Mouse (Mus musculus): ENCODE results near the gene Capzb. TPM values are rescaled to one million over a fixed set of nuclear protein-coding genes. Genes with fewer than 3 reads are reported as not detected.

Gene Capzb
- 395 and 402 TPM in 2 replicates for polyA plus RNA-seq (2016; fragmentation: Nextera tagmentation; extraction: Ambion mirVana)

- ATAC-seq (ENCODE audit: insufficient number of reproducible peaks, low FRiP score): peak; percentile 98
- WGBS: under 1% methylated on average over 36 of the region's 69 CpGs
- Histone ChIP-seq H3K9ac (peak within 1 kb of the TSS; percentile 96), H3K27me3 (replicated peaks) (no peaks in the 10 kb centered on the region), H3K27ac (ENCODE audit: poor library complexity, severe bottlenecking) (peak within 1 kb of the TSS; percentile 92), H3K4me1 (replicated peaks) (peaks cover 54% of the 10 kb centered on the region), H3K4me2 (peak within 1 kb of the TSS; percentile 93), H3K9me3 (replicated peaks) (no peaks in the 10 kb centered on the region), H3K4me3 (peak within 1 kb of the TSS; percentile 87), H3K36me3 (no peaks in the 10 kb centered on the region)
Observed at GRCm38 (mm10) chr4:139192499-139193175, at the start of gene Capzb. Gene Capzb, plus strand, starts transcription at chr4:139192899.

GRCm38 (mm10) chr4:139142985-139143384 lies 49.7 kb upstream of the Capzb start:
- no peak for ATAC-seq (ENCODE audit: insufficient number of reproducible peaks, low FRiP score)
- peaks cover 8% of the 10 kb centered on the region for H3K9me3 ChIP-seq (replicated peaks)
- H3K4me1 ChIP-seq (replicated peaks): no peaks in the 10 kb centered on the region
- no peaks in the 10 kb centered on the region for H3K36me3 ChIP-seq
- H3K27me3 ChIP-seq (replicated peaks): no peaks in the 10 kb centered on the region
- H3K9ac ChIP-seq: no peak overlapping the region
- H3K27ac ChIP-seq (ENCODE audit: poor library complexity, severe bottlenecking): no peak overlapping the region
- H3K4me3 ChIP-seq: no peak overlapping the region
- H3K4me2 ChIP-seq: peak overlapping the region; percentile 28
- 55% methylated on average over 9 of the region's 9 CpGs for WGBS

DNA sequence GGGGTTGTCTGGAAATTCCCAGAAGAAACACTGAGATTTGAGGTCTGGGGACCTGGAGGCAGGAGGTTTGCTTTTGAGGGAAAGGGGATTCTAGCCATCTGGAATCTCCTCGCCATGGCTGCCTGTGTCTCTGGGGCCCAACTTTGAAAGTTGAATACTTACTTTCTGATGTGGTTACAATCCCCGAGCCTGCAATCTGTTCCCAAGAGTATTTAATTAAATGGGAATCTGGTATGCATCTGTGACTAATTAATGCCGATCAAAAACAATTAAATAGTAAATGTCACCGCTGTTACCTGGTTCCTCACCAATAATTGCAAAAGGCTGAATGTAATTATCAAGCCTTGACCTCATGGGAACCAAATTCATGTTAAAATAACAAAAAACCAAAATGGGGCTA lies 48.1 kb upstream of the Capzb start:
- Histone ChIP-seq H3K27ac (ENCODE audit: poor library complexity, severe bottlenecking) (no peak overlapping the region), H3K4me1 (replicated peaks) (no peaks in the 10 kb centered on the region), H3K4me2 (no peak overlapping the region), H3K36me3 (no peaks in the 10 kb centered on the region), H3K27me3 (replicated peaks) (no peaks in the 10 kb centered on the region), H3K9me3 (replicated peaks) (peaks cover 17% of the 10 kb centered on the region), H3K9ac (no peak overlapping the region), H3K4me3 (no peak overlapping the region)
- WGBS: 78% methylated on average over 4 of the region's 4 CpGs
- no peak for ATAC-seq (ENCODE audit: insufficient number of reproducible peaks, low FRiP score)

GRCm38 (mm10) chr4:139145156-139145555 lies 47.5 kb upstream of the Capzb start:
- Histone ChIP-seq H3K9me3 (replicated peaks) (peaks cover 20% of the 10 kb centered on the region), H3K27me3 (replicated peaks) (no peaks in the 10 kb centered on the region), H3K36me3 (no peaks in the 10 kb centered on the region), H3K4me3 (no peak overlapping the region), H3K9ac (no peak overlapping the region), H3K4me1 (replicated peaks) (no peaks in the 10 kb centered on the region), H3K27ac (ENCODE audit: poor library complexity, severe bottlenecking) (no peak overlapping the region), H3K4me2 (no peak overlapping the region)
- no peak for ATAC-seq (ENCODE audit: insufficient number of reproducible peaks, low FRiP score)
- WGBS: 88% methylated on average over 11 of the region's 11 CpGs

GRCm38 (mm10) chr4:139146760-139147159 lies 45.9 kb upstream of the Capzb start:
- Histone ChIP-seq H3K27me3 (replicated peaks) (no peaks in the 10 kb centered on the region), H3K9ac (no peak overlapping the region), H3K36me3 (no peaks in the 10 kb centered on the region), H3K4me3 (no peak overlapping the region), H3K4me2 (no peak overlapping the region), H3K9me3 (replicated peaks) (peaks cover 20% of the 10 kb centered on the region), H3K4me1 (replicated peaks) (no peaks in the 10 kb centered on the region), H3K27ac (ENCODE audit: poor library complexity, severe bottlenecking) (no peak overlapping the region)
- 56% methylated on average over 5 of the region's 5 CpGs for WGBS
- peak; percentile 67 for ATAC-seq (ENCODE audit: insufficient number of reproducible peaks, low FRiP score)

GRCm38 (mm10) chr4:139151370-139151769 lies 41.3 kb upstream of the Capzb start:
- Histone ChIP-seq H3K27me3 (replicated peaks) (no peaks in the 10 kb centered on the region), H3K4me2 (no peak overlapping the region), H3K27ac (ENCODE audit: poor library complexity, severe bottlenecking) (no peak overlapping the region), H3K9ac (no peak overlapping the region), H3K4me3 (no peak overlapping the region), H3K9me3 (replicated peaks) (peaks cover 20% of the 10 kb centered on the region), H3K4me1 (replicated peaks) (no peaks in the 10 kb centered on the region), H3K36me3 (no peaks in the 10 kb centered on the region)
- 62% methylated on average over 6 of the region's 6 CpGs for WGBS
- no peak for ATAC-seq (ENCODE audit: insufficient number of reproducible peaks, low FRiP score)

- Histone ChIP-seq H3K27me3 (replicated peaks) (no peaks in the 10 kb centered on the region), H3K27ac (ENCODE audit: poor library complexity, severe bottlenecking) (no peak overlapping the region), H3K4me1 (replicated peaks) (no peaks in the 10 kb centered on the region), H3K9me3 (replicated peaks) (0 out of 2 replicates have a peak, but pooled peaks cover 2% of the 10 kb centered on the region), H3K9ac (no peak overlapping the region), H3K4me3 (no peak overlapping the region), H3K4me2 (no peak overlapping the region), H3K36me3 (no peaks in the 10 kb centered on the region)
- ATAC-seq (ENCODE audit: insufficient number of reproducible peaks, low FRiP score): no peak
- 65% methylated on average over 20 of the region's 20 CpGs for WGBS
Observed at GRCm38 (mm10) chr4:139154576-139155307, 38.0 kb upstream of the Capzb start.

DNA sequence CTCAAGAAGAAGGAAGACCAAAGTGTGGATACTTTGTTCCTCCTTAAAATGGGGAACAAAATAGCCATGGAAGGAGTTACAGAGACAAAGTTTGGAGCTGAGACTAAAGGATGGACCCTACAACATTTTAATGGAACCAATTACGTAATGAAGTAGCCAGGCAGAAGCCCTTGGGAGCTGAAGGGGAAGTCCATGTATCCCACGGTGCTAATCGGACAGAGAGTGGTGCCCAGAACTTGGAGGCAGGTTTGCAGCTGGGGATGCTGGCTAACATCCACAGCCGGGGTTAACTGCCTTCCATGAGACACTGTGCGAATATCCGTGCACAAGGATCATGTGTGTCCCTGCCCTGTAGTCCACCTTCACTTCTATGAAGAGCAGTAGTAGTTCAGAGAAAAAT lies 36.2 kb upstream of the Capzb start:
- H3K4me1 ChIP-seq (replicated peaks): no peaks in the 10 kb centered on the region
- no peaks in the 10 kb centered on the region for H3K9me3 ChIP-seq (replicated peaks)
- WGBS: 88% methylated on average over 6 of the region's 6 CpGs
- H3K9ac ChIP-seq: no peak overlapping the region
- no peaks in the 10 kb centered on the region for H3K36me3 ChIP-seq
- H3K4me3 ChIP-seq: no peak overlapping the region
- H3K4me2 ChIP-seq: no peak overlapping the region
- ATAC-seq (ENCODE audit: insufficient number of reproducible peaks, low FRiP score): no peak
- no peak overlapping the region for H3K27ac ChIP-seq (ENCODE audit: poor library complexity, severe bottlenecking)
- H3K27me3 ChIP-seq (replicated peaks): no peaks in the 10 kb centered on the region

- H3K36me3 ChIP-seq: no peaks in the 10 kb centered on the region
- no peak for ATAC-seq (ENCODE audit: insufficient number of reproducible peaks, low FRiP score)
- H3K27me3 ChIP-seq (replicated peaks): no peaks in the 10 kb centered on the region
- H3K4me3 ChIP-seq: no peak overlapping the region
- H3K4me2 ChIP-seq: no peak overlapping the region
- H3K4me1 ChIP-seq (replicated peaks): no peaks in the 10 kb centered on the region
- no peaks in the 10 kb centered on the region for H3K9me3 ChIP-seq (replicated peaks)
- 76% methylated on average over 14 of the region's 14 CpGs for WGBS
- no peak overlapping the region for H3K27ac ChIP-seq (ENCODE audit: poor library complexity, severe bottlenecking)
- no peak overlapping the region for H3K9ac ChIP-seq
Observed at GRCm38 (mm10) chr4:139158350-139158749, 34.3 kb upstream of the Capzb start.

DNA sequence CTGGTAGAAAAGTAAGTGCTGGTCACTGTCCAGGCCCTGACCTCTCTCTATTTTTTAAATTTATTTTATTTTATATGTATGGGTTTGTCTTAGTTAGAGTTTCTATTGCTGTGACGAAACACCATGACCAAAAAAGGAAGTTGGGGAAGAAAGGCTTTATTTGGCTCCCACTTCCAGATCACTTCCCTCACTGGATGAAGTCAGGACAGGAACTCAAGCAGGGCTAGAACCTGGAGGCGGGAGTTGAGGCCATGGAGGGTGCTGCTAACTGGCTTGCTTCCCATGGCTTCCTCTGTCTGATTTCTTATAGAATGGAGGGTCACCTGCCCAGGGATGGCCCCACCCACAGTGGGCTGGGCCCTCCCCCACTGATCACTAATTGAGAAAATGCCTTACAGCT lies 31.6 kb upstream of the Capzb start:
- no peaks in the 10 kb centered on the region for H3K27me3 ChIP-seq (replicated peaks)
- no peaks in the 10 kb centered on the region for H3K36me3 ChIP-seq
- 69% methylated on average over 2 of the region's 2 CpGs for WGBS
- H3K27ac ChIP-seq (ENCODE audit: poor library complexity, severe bottlenecking): no peak overlapping the region
- H3K4me3 ChIP-seq: no peak overlapping the region
- H3K9me3 ChIP-seq (replicated peaks): no peaks in the 10 kb centered on the region
- no peak overlapping the region for H3K4me2 ChIP-seq
- H3K4me1 ChIP-seq (replicated peaks): no peaks in the 10 kb centered on the region
- no peak overlapping the region for H3K9ac ChIP-seq
- ATAC-seq (ENCODE audit: insufficient number of reproducible peaks, low FRiP score): no peak

DNA sequence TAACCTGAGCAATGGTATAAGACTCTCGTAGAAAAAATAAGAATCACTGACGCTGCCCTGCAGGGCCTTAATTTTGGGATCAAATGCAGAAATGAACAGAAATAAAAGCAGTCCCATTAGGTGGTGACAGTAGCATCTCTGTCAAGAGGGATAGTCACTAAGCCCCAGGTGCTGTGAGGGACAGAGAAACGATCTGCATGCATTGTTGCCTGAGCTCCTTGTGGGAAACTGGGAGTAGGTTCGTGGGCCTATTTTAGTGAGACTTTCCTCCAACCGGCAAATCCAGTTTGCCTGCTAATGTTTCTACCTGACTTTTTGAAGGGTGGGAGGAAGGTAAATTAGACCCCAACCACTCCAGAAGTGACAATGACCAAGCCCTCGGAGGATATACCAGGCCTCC lies 28.6 kb upstream of the Capzb start:
- Histone ChIP-seq H3K36me3 (no peaks in the 10 kb centered on the region), H3K27ac (ENCODE audit: poor library complexity, severe bottlenecking) (no peak overlapping the region), H3K4me2 (no peak overlapping the region), H3K4me1 (replicated peaks) (no peaks in the 10 kb centered on the region), H3K27me3 (replicated peaks) (no peaks in the 10 kb centered on the region), H3K4me3 (no peak overlapping the region), H3K9me3 (replicated peaks) (no peaks in the 10 kb centered on the region), H3K9ac (no peak overlapping the region)
- ATAC-seq (ENCODE audit: insufficient number of reproducible peaks, low FRiP score): no peak
- WGBS: 80% methylated on average over 6 of the region's 6 CpGs
